Mouse (Mus musculus) kidney, postnatal 25 days (tissue): Measurements from ENCODE around the gene Sbno1.
"Not testable (repeated sequence)": the region's sequence is repeated elsewhere in the genome, so short reads cannot be mapped to it uniquely, and the experiment has no call there.

Experiments
- DNase-seq, 2 experiments: peaks; one replicate each; pipeline ENCODE4 v3.0.0; 2021; ENCODE audit warnings: mixed read lengths in 2 of 2

The Sbno1 gene

DNA sequence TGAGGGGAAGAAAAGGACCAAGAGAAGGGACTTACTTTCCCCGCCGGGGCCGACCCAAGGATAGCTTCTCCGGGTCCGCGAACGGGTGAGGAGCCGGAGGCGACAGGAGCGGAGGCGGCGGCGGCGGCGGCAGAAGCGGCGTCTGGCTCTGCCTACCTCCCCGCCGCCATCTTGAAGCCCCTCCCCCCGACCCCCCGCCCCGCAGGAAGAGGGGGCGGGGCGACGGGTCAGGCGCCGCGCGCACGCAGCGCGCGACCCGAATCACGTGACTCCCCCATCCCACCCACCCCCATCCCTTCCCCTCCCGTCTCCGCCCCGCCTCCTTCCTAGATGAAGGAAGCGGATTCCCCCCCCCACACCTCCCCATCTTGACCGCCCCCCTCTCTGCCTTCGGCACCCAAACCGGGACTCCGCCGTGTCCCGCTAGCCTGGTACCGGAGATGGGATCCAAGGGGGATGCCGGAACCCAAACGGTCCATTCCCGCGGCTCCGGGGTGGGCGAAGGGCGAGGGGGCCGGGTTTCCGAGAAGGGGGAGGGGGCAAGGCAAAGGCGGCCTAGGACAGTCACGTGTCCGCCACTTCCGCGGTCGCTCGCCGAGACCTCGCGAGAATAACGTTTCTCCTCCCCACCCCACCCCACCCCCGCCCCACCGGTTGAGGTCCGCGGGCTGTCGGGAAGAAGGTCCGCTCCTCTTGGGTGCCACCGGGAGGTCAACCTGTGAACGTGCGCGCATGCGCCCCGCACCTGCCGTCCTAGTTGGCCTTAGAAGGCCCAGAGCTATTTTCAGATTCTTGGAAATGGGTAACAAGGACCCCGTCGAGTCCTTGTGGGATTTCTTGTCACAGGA, at the start of gene Sbno1:
Sbno1 (minus strand) TSS at position 590 of the 848 bp plus-strand sequence.
- peak; percentile 96 to 99 for DNase-seq

DNA sequence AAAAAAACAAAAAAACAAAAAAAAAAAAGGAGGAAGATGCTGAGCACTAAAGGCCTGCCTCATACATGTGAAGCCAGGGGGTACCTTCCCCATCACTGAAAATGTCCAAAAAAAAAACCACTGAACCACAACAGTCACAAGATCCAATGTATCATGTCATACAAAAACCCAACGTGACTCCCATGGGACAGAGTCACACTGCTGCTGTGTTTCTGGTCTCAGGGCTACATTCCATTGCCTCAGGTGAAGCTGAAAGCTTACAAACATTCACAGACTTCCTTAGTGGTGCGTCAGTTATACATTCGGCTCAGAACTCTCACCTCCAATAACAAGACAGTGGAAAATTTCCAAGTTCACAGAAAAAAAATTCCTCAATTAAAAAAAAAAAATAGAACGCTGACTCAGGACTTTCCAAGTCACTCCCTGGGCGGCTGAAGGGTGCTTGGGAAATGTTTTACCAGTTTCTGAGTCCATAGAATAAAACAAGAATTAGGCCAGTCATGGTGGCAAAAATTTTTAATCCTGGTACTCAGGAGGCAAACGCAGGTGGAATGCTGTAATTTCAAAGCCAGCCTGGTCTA, 44.9 kb upstream of the Sbno1 start:
- DNase-seq: peak in 1 of 2 experiments; percentile 16

DNA sequence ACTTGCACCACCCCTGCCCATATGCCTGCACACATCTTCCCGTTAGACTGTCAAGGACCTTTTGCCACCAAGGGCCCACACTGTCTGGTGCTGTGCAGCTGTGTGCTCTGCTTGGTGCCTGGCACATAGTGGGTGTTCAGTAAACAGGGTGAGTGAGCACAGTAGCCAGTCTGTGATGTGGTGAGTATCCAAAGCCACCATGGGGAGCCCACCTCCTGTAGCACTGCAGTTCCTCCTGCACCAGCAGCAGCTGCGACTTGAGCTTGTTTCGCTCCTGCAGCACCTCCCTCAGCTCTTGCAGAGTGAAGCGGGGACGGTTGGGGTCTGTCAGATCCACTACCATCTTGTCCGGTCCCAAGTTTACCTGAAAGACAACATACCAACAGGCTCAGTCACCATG, 43.7 kb upstream of the Sbno1 start:
- DNase-seq: no peak

DNA sequence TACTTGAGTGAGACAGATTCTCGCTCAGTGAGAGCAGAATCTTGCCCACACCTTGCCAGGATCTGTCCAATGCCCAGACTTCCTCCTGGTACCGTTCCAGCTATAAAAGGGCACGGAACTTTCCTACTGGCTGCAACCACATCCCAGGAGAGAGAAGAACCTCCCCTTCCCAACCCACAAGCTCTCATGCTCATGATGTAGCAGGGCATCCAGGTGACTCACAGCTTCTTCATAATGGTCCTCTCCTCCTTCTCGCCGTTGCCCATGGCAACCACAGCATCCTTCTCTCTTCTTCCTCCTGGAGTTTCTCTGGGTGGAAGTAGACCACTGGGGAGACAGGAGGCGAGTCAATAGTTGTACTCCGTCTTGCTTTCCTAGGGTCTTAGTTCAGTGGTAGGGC, 42.6 kb upstream of the Sbno1 start:
- no peak for DNase-seq

DNA sequence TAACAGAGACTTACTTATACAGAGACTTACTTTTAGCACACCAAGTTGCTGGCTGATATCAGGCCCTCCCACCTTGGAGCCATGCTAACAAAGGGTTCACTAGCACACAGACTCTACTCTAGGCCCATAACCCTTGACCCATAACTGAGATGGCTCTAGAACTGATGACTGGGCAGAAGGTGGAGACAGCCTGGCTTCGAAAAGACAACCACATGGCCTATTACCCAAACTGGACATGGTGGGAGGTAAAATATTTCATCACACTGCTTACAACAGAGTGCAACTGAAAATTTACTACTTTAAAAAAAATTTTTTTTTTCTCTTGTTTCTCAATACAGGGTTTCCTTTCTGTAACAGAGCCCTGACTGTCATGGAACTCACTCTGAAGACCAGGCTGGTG, 42.0 kb upstream of the Sbno1 start:
- DNase-seq: no peak

DNA sequence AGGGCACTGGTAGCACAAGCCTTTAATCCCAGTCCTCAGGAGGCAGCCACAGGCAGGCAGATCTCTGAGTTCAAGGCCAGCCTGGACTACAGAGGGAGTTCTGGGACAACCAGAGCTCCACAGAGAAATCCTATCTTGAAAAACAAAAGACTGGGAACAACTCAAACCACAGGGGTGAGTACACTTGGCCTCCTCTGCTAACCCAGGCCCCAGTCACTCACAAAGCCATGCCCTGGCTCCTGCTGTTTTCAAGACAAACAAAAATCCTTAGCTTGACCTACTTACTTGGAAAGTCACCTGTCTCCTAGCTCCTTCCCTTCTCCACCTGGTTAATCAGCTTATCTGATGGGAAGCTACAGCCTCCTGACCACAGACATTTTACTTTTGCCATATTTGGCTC, 39.1 kb upstream of the Sbno1 start:
- no peak for DNase-seq

DNA sequence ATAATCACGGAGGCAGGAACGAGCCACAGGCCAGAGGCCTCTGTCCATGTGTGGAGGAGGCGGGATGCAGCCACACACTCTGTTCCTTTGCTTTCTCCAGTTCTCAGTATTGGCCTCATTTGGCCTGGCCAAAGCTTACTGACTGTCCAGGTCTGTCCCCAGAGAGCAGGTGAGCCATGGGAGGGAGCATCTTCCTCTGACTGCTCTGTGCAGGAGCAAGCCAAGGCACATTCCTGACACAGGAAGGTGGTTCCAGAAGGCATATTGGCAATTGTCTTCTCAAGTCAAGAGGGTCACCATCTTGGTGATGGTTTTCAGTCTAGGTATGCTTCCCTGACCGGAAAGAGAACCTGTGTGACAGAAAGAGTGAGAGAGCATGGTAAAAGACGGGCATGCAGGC, 37.7 kb upstream of the Sbno1 start:
- no peak for DNase-seq

DNA sequence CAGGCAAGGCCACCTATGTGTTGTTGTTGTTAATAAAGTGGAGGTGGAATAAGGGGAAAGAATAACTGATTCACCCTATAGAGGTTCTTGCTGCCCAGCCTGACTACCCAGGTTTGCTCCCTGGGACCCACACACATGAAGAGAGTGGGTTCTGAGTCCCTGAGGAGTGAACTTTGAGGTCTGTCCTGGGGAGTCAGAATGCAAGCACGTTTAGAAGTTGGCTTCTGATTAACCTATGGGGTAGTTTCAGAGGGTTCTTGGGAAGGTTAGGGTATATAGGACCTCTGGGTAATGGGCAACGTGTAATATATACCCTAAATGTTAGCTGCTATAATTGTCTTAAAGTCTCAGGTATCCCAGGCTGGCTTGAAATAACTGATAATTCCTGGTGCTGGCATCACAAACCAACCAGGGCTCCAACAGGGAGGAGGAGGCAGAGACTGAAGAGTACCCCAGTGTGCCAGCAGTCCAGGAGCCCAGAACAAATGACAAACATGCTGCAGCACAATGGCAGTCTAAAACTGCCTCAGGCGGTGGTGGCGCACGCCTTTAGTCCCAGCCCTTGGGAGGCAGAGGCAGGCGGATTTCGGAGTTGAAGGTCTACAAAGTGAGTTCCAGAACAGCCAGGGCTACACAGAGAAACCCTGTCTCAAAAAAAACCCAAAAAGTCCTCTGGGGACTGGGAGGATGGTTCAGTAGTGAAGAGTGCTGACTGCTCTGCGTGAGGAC, 36.7 kb upstream of the Sbno1 start:
- no peak for DNase-seq

DNA sequence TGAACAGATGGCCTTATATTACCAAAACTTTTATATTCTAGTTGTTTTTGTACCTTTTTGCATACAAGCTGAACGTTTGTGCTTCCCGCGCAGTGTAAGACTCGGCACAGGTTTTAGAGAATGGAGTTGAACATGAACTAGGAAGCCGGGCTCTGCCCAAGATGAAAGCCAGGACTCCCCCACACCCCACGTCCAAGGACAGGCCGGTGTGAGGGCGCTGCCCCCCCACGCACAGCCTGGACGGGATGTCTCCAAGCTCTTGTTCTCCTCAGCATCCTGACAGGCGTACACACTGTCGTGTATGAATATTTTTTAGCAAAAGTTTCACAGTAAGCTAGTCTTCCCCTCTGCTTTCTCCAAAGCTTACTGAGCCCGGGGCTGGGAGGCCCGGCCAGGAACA, 35.1 kb upstream of the Sbno1 start:
- not testable (repeated sequence) for DNase-seq

DNA sequence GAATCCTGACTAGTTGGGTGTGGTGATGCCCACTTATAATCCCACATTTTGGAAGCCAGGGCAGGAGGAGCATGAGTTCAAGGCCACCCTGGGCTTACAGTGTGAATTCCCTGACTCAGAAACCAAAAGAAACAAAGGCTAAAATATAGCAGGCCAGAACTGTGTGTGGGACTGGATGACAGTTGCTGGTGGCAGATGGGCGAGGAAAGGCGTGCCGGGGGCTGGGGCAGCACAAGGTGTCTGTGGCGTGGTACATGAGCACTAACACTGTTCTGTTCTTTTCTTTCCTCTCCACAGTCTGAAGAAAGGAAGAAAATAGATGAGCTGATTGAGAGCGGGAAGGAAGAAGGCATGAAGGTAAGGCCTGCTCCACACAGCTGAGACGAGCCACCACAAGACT, 31.0 kb upstream of the Sbno1 start:
- DNase-seq: no peak

DNA sequence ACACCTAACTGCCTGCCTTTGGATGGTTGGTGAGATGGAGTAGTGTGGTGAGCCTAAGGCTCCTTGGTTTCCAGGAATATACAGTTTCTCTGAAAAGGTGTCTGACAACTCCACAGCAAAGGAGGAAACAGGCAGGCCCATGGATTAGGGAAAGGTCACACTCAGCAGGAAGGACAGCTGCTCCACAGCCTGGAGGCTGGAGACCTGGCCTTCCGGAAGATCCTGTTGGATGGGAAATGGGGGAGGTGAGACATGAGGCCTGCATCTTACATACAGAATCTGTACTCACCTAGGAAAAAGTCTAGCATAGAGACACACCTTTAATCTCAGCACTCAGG, 28.2 kb upstream of the Sbno1 start:
- no peak for DNase-seq

DNA sequence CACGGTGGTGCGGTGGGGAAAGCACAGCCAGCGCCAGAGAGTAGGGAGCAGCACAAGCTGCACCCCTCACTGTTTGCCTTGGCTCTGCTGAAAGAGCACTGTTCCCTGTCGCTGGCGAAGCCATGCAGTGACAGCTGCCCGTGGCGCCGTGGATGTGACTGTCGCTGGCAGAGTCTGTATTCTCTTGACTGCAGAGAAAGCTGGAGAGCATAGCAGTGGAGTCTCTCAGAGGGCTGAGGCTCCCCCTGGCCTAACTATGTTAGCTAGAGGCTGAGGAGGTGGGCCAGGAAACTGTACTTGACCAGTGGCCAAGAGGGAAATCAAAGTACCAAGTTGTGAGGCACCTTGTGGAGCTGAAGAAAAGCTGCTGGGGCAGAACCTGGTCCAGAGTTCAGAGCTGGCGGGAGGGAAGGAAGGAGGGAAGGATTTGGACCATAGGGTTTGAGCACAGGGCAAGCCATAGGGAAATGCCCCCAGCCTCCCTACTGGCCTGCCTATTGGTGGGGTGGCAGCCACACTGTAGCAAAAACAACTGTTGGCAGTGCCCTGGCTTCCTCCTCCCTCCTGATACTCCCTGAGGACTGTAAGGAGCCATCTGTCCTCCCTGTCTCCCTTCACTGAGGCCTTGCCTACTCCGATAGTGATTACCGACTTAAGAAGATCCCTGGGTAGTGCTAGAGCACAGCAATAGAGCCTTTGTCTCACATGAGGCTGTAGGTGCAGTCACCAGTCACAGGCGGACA, 27.7 kb upstream of the Sbno1 start:
- DNase-seq: peak; percentile 69 to 88

DNA sequence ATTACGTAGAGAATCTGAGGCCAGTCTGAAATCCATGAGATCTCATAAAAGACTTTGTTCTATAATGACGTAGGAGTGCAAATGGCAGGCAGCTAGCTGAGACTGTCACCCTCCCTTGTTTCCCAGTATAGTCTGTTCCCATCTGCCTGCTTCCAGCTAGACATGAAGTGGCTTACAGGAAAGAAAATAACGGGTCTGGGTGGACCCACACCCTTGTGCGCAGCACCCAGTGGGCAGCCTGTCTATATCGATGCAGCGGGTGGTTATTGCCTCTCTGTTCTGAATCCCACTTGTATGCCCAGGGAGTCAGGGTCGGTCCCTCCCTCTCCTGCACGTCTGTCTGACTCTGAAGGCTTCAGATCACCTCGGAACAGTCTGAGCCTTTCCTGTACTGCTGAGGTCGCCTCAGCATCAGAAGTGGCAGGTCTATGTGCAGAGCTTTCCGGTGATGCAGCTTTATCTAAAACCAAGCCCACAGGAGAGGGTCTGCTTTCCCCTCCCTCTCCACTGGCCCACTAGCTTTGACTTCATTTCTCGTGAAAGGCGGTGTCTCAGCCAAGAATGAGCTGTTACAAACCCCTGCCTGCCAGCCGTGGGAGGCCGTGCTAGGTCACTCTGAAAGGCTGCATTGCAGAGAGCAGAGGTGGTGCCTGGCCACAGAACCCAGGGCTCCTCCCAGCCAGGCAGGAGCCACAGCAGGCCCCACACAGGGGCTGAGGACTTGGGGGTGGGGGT, 26.9 kb upstream of the Sbno1 start:
- peak; percentile 62 to 87 for DNase-seq

DNA sequence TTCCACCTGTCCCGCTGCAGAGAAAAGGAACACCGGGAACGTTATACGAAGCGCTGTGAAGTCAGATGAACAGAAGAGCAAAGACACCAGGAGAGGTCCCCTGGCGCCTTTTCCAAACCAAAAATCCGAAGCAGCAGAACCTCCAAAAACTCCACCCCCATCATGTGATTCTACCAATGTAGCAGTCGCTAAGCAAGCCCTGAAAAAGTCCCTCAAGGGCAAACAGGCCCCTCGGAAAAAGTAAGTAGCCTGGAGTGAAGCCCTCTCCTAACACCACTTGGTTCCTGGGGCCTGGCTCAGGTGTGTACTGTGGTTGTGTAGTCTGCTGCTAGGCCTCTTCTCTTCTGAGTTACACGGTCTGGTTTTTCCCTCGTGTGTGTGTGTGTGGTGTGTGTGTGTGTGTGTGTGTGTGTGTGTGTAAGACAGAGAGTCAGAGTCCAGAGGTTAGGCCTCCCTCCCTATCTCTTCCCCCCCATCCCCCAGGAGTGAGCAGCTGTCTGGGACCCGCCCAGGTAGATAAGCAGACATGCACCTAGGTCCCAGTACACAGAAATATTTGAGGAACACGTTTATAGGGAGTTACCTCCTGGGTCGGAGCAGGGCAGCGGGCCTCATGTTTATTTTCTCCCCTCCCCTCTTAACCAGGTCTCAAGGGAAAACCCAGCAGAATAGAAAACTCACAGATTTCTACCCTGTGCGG, 25.0 kb upstream of the Sbno1 start:
- peak; percentile 28 to 62 for DNase-seq

DNA sequence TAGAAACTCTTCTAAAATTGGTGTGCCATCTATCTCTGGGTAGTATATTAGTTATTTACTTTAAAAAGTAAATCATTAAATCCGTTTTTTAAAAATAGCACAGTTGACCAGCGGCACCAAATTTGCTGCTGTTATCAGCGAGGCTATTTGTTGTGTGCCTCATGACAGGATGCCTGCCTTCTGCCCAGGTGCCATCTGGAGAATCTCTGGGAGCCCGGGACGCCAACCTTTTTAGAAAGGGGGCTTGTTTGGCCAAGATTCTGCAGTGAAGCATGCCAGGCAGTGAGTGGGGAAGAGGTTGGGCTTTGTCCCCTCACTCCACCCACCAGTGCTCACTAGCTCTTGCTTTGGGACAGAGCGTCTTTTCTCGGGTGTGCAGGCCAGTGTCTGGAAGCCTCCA, 24.2 kb upstream of the Sbno1 start:
- no peak for DNase-seq

DNA sequence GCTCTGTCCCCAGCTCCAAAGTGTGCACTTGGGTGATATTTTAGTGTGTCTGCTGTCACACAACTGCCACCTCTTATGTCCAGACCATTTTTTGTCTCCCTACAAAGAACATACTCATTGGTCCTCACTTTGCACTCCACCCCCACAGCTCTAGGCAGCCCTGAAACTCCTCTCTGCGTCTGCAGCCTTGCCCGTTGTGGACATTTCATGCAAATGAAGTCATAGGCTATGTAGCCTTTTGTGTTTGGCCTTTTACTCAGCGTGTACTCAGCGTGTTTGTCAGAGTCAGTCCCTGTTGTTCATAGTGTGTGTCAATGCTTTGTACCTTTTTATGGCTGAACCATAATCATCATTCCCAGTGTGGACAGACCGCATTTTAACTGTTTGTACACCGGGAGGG, 23.7 kb upstream of the Sbno1 start:
- DNase-seq: no peak

DNA sequence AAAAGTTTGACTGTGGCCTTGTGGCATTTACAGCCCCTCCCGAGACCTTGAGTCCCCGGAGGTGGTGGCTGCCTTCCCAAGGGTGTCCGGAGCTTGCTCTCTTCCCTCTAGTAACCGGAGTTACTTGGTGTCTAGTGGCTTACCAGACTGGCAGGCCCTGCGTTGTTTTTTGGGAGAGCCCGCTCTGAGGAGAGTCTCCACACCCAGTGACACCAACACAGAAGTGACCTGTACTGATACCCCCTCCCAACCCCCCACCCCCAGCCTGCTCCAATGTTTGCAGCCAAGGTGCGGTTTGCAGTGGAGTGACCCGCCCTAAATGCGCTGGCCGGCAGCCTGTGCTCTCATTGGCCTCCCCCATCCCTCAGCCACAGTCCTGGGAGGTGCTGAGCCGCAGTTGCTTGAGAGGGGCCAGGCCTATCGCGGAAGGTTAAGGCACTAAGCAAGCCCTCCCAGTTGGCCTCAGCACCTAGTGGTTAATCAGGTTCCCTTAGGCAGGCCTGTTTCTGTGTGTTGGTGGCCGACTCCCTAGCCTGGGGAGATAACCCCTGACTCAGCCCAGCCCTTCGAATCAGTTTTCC, 20.6 kb upstream of the Sbno1 start:
- DNase-seq: peak; percentile 69 to 91

DNA sequence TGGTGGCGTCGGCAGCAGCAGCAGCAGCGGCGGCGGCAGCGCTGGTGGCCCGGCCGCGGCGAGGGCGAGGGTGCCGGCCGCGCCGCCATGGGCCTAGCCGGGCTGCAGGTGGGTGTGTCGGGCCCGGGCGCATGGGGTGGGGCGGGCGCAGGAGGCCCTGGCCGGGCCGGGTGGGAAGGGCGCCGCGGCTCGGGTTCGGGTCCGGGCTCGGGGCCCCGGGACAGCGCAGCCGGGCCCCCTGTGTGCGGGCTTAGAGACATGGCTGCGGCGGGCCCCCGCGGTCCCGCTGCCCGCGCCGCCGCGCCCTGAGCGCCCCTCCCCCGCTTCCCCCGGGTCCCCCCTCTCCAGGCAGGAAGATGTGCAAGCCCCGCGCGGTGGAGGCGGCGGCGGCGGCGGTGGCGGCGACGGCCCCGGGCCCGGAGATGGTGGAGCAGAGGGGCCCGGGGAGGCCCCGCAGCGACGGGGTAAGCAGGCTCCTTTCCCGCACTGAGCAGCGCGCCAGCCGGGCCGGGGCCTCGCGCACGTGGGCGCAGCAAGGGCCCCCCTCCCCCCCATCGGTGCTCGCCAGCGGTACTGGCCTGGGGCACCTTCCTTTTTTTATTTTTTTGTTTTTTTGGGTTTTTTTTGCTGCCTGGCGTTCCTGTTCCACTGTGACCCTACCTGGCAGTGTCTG, 20.0 kb upstream of the Sbno1 start:
- DNase-seq: peak; percentile 53 to 77

DNA sequence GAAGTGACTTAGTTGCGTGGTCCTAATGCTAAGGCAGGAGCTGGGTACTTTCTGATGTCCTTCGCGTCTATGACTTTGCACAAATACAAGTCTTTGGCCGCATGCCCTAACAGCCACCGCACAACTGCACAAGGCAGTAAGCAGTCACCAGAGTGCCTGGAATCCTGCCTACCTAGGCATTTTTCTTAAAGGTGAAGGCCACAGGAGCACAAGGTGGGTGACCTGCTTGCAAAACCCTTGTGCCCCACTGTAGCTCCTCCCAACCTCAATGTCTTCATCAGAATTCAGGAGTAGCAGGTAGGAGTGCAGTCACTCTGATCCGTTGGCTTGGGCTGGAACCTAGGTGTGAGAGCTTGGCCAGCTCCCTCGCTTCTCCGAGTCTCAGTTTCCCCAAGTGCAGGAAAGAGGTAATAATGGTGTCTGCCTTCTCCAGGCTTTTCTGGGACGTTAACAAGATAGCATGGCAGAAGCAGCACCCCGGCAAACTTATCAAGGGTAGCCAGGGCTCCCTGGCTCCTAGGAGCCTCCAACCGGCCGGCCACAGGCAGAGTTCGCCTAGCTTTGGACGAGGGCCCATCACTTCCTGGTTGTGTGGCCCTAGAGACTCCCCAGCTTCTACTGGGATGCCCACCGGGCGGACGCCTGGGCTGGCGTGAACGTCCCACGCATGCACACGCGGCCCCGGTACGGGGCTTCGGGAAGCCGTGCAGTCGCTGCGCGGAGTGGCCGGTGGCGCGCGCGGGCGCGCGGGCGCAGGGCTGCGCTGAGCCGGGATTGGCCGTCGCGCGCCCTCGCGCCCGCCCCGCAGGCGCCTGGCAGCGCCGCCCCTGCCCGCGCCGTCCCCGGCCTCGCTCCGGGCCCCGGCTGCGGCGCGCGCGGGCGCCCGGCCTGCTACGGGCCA, 19.1 kb upstream of the Sbno1 start:
- DNase-seq: peak; percentile 84 to 92

DNA sequence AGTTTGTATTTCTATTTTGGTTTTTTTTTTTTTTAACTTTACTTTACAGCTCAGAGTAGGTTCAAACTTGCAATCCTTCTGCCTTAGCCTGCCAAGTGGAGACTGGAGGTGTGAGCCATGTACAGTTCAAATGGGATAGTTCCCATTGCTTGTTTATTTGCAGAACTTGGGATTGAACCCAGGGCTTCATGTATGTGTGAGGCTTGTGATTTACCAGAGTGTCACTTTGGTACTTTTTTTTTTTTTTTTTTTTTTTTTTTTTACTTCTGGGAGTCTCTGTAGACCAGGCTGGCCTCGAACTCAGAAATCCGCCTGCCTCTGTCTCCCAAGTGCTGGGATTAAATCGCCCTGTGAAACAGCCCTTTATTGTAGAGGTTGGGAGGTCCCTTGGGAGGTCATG, 18.4 kb upstream of the Sbno1 start:
- DNase-seq: no peak
